Mouse (Mus musculus): ENCODE measurements around the gene Psmd5. TPM values are rescaled to one million over a fixed set of nuclear protein-coding genes. Genes with fewer than 3 reads are reported as not detected.
A peak's percentile ranks its signal among the peaks of the same experiment; 100 is the strongest.

The Psmd5 gene
- total RNA-seq, 2 experiments from 2014 or later: 36.1 to 43.1 TPM

DNA sequence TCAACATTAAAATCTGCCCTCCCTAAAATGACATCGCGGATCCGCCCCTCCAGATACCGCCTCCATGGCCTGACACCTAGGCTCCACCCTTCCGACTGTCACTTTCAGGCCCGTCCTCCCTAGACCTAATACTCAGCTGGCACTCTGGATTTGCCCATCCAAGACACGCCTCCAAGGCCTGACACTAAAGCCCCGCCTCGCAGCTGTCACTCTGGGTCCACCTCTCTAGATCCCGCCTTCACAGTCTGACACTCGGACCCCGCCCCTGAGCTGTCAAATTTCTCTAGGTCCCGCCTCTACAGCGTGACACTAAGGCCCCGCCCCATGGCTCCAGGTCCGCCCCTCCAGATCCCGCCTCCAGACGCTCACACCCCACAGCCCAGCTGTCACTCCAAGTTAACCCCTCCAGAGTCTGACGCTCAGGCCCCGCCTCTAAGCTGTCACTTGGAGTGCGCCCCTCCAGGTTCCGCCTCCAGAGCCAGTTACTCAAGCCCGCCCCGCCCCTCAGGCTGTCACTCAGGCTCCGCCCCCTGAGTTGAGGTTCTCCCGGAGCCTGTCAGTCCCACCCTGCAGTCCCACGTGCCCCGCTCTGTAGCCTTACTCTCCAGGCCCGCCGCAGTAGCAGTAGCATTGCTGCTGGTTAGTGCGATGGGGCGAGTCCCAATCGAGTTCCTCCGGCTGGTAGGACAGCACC is 30.2 kb upstream of the Psmd5 start:
- TF ChIP-seq CTCF (conservative IDR thresholded peaks at IDR 0.05): no peak; the same call in 1 of the 2 replicates
- peak; percentile 98 to 99 for DNase-seq (ENCODE audit: low spot score in 2 of 2)

GRCm38 (mm10) chr2:34903652-34904405 is 29.1 kb upstream of the Psmd5 start:
- Histone ChIP-seq H3K4me3 (no peak overlapping the region; the same call in 1 of the 2 replicates), H3K27ac (peak overlapping the region; percentile 83)
- DNase-seq (ENCODE audit: low spot score in 2 of 2): no peak
- no peak for TF ChIP-seq CTCF (conservative IDR thresholded peaks at IDR 0.05)

More for the DNA sequence above, 30.2 kb upstream of the Psmd5 start:
- H3K27ac ChIP-seq: peak overlapping the region; percentile 83
- H3K4me3 ChIP-seq: peak overlapping the region; percentile 57

- Histone ChIP-seq H3K27ac (no peak overlapping the region), H3K4me3 (no peak overlapping the region)
- no peak for TF ChIP-seq CTCF (conservative IDR thresholded peaks at IDR 0.05)
- no peak for DNase-seq (ENCODE audit: low spot score in 2 of 2)
These were observed 28.4 kb upstream of the Psmd5 start for GRCm38 (mm10) chr2:34903191-34903590.

DNA sequence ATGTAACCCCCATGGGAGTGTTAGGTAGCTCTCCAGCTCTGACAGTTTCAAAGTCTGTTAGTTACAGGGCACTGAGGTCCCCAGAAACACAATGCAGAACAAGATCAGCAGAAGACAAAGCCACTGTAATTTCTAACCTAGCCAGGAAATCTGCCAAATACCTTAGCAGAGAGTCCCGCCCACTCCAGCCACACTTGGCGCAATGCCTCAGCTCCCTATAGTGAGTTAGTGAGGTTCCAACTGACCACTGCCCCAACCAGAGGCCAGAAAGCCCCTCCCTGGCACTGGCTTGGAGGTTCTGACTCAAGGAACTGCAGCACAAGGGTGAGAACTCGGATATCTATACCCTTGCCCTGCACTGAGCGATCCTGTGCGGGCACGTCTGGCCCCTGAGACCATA is 28.0 kb upstream of the Psmd5 start:
- no peak for DNase-seq (ENCODE audit: low spot score in 2 of 2)
- TF ChIP-seq CTCF (conservative IDR thresholded peaks at IDR 0.05): no peak
- no peak overlapping the region for H3K27ac ChIP-seq
- no peak overlapping the region for H3K4me3 ChIP-seq

GRCm38 (mm10) chr2:34901726-34902125 is 27.0 kb upstream of the Psmd5 start:
- Histone ChIP-seq H3K27ac (no peak overlapping the region), H3K4me3 (no peak overlapping the region)
- TF ChIP-seq CTCF (conservative IDR thresholded peaks at IDR 0.05): no peak
- DNase-seq (ENCODE audit: low spot score in 2 of 2): no peak

- Histone ChIP-seq H3K4me3 (no peak overlapping the region), H3K27ac (no peak overlapping the region)
- DNase-seq (ENCODE audit: low spot score in 2 of 2): no peak
- no peak for TF ChIP-seq CTCF (conservative IDR thresholded peaks at IDR 0.05)
These were observed 25.6 kb upstream of the Psmd5 start for GRCm38 (mm10) chr2:34900412-34900811.

- no peak for DNase-seq (ENCODE audit: low spot score in 2 of 2)
- Histone ChIP-seq H3K27ac (no peak overlapping the region), H3K4me3 (no peak overlapping the region)
- no peak for TF ChIP-seq CTCF (conservative IDR thresholded peaks at IDR 0.05)
These were observed 24.9 kb upstream of the Psmd5 start for GRCm38 (mm10) chr2:34899682-34900081.

- Histone ChIP-seq H3K4me3 (no peak overlapping the region), H3K27ac (no peak overlapping the region)
- no peak for DNase-seq (ENCODE audit: low spot score in 2 of 2)
- TF ChIP-seq CTCF (conservative IDR thresholded peaks at IDR 0.05): peak; percentile 80
These were observed 23.1 kb upstream of the Psmd5 start for GRCm38 (mm10) chr2:34897820-34898219.

- no peak overlapping the region for H3K27ac ChIP-seq
- DNase-seq (ENCODE audit: low spot score in 2 of 2): no peak
- TF ChIP-seq CTCF (conservative IDR thresholded peaks at IDR 0.05): no peak
- no peak overlapping the region for H3K4me3 ChIP-seq
These were observed 22.2 kb upstream of the Psmd5 start for GRCm38 (mm10) chr2:34896821-34897460.

GRCm38 (mm10) chr2:34895503-34896113 is 20.8 kb upstream of the Psmd5 start:
- no peak overlapping the region for H3K4me3 ChIP-seq
- no peak for TF ChIP-seq CTCF (conservative IDR thresholded peaks at IDR 0.05)
- H3K27ac ChIP-seq: no peak overlapping the region
- no peak for DNase-seq (ENCODE audit: low spot score in 2 of 2)

- no peak overlapping the region for H3K4me3 ChIP-seq
- no peak overlapping the region for H3K27ac ChIP-seq
- TF ChIP-seq CTCF (conservative IDR thresholded peaks at IDR 0.05): no peak
- DNase-seq (ENCODE audit: low spot score in 2 of 2): no peak
These were observed 19.2 kb upstream of the Psmd5 start for GRCm38 (mm10) chr2:34893950-34894349.

- DNase-seq (ENCODE audit: low spot score in 2 of 2): no peak
- Histone ChIP-seq H3K27ac (no peak overlapping the region), H3K4me3 (no peak overlapping the region)
- no peak for TF ChIP-seq CTCF (conservative IDR thresholded peaks at IDR 0.05)
These were observed 9.4 kb upstream of the Psmd5 start for GRCm38 (mm10) chr2:34884186-34884585.

- H3K27ac ChIP-seq: no peak overlapping the region
These were observed 8.4 kb upstream of the Psmd5 start for GRCm38 (mm10) chr2:34883190-34883589.

More at GRCm38 (mm10) chr2:34883190-34883589, 8.4 kb upstream of the Psmd5 start:
- DNase-seq (ENCODE audit: low spot score in 2 of 2): no peak
- no peak overlapping the region for H3K4me3 ChIP-seq
- no peak for TF ChIP-seq CTCF (conservative IDR thresholded peaks at IDR 0.05)

All from layer of hippocampus, adult 2 months (tissue).